Mouse (Mus musculus) MEL (cell line): ENCODE measurements at regions not wholly inside any gene's neighbourhood (a gene's known extent, or its start where the extent isn't known, plus 50 kb on each side); places are given as distances from the start of the nearest gene placed in this dataset.

ENCODE experiments used
- DNase-seq: peaks from one replicate; pipeline ENCODE4 v3.0.0; 2011; ENCODE audit warnings: low read depth, low spot score
- H3K27ac ChIP-seq: 2 replicates; pipeline ENCODE4 v1.5.1; 2012; ENCODE audit warnings: low read depth, mild to moderate bottlenecking, control low read depth, low read length, moderate library complexity; ENCODE audit not compliant: control insufficient read depth
- H3K27me3 ChIP-seq, 2 experiments: fragments of 150-350 bp in 1 of 2; sonication (generic) in 1 of 2; 2 replicates each; pipeline ENCODE4 v1.6.1; 2012; ENCODE audit warnings: low read length in 2 of 2, mild to moderate bottlenecking in 2 of 2, improper control_type of control experiment in 1 of 2, moderate library complexity in 1 of 2; ENCODE audit not compliant: insufficient read depth in 2 of 2, control insufficient read depth in 1 of 2
- H3K36me3 ChIP-seq, 2 experiments: 2 replicates each; pipeline ENCODE4 v1.6.1; 2012 to 2014; ENCODE audit warnings: low read length in 2 of 2, improper control_type of control experiment in 1 of 2, inconsistent platforms in 1 of 2, mild to moderate bottlenecking in 1 of 2; ENCODE audit not compliant: insufficient read depth in 2 of 2, control insufficient read depth in 1 of 2
- H3K4me1 ChIP-seq, 2 experiments: fragments of 150-350 bp in 1 of 2; sonication (generic) in 1 of 2; 2 replicates each; pipeline ENCODE4 v1.6.1; 2012; ENCODE audit warnings: low read length in 2 of 2, improper control_type of control experiment in 1 of 2, mild to moderate bottlenecking in 1 of 2; ENCODE audit not compliant: insufficient read depth in 2 of 2, control insufficient read depth in 1 of 2
- H3K4me3 ChIP-seq, 2 experiments: fragments of 150-350 bp in 1 of 2; sonication (generic) in 1 of 2; 2 replicates each; pipeline ENCODE4 v1.5.1; 2012; ENCODE audit warnings: low read depth in 2 of 2, low read length in 2 of 2, mild to moderate bottlenecking in 2 of 2, moderate library complexity in 2 of 2, control low read depth in 1 of 2, improper control_type of control experiment in 1 of 2; ENCODE audit not compliant: control insufficient read depth in 1 of 2, insufficient read depth in 1 of 2
- H3K79me2 ChIP-seq: 2 replicates; pipeline ENCODE4 v1.6.1; 2012; ENCODE audit warnings: mild to moderate bottlenecking, low read length, moderate library complexity; ENCODE audit not compliant: control insufficient read depth, poor library complexity, insufficient read depth
- H3K9ac ChIP-seq: 2 replicates; pipeline ENCODE4 v1.6.1; 2012; ENCODE audit warnings: low read depth, mild to moderate bottlenecking, control low read depth, low read length, moderate library complexity; ENCODE audit not compliant: control insufficient read depth, poor library complexity, severe bottlenecking
- H3K9me3 ChIP-seq: fragments of 150-350 bp; sonication (generic); replicated peaks from 2 replicates; pipeline ENCODE4 v1.6.1; 2012; ENCODE audit warnings: mild to moderate bottlenecking, low read length, improper control_type of control experiment, moderate library complexity; ENCODE audit not compliant: insufficient read depth
- CHD2 ChIP-seq: IDR thresholded peaks from 2 replicates; pipeline ENCODE4 v1.6.1; 2011; ENCODE audit warnings: low read length, improper control_type of control experiment
- EP300 ChIP-seq, 2 experiments: IDR thresholded peaks; 2 replicates each; pipeline ENCODE4 v1.6.1; 2011; ENCODE audit warnings: improper control_type of control experiment in 2 of 2, low read length in 2 of 2, low read depth in 1 of 2, mild to moderate bottlenecking in 1 of 2
- ETS1 ChIP-seq: IDR thresholded peaks from 2 replicates; pipeline ENCODE4 v1.6.1; 2012; ENCODE audit warnings: low read depth, mild to moderate bottlenecking, inconsistent platforms, low read length, improper control_type of control experiment, moderate library complexity
- GATA1 ChIP-seq: IDR thresholded peaks from 2 replicates; pipeline ENCODE4 v1.6.1; 2011; ENCODE audit warnings: low read depth, low read length, improper control_type of control experiment
- JUND ChIP-seq: IDR thresholded peaks from 2 replicates; pipeline ENCODE4 v1.6.1; 2011; ENCODE audit warnings: low read depth, mild to moderate bottlenecking, improper control_type of control experiment, low read length
- KAT2A ChIP-seq: conservative IDR thresholded peaks from 2 replicates; pipeline ENCODE4 v1.6.1; 2012; ENCODE audit warnings: low read depth, low read length, improper control_type of control experiment, inconsistent platforms
- MAX ChIP-seq: IDR thresholded peaks from 2 replicates; pipeline ENCODE4 v1.6.1; 2011; ENCODE audit warnings: low read length, improper control_type of control experiment
- MEF2A ChIP-seq: IDR thresholded peaks from 2 replicates; pipeline ENCODE4 v1.6.1; 2014; ENCODE audit warnings: low read depth, mild to moderate bottlenecking, inconsistent platforms, low read length, improper control_type of control experiment; ENCODE audit not compliant: poor library complexity, insufficient replicate concordance, severe bottlenecking; ENCODE audit errors: extremely low read depth
- MXI1 ChIP-seq: IDR thresholded peaks from 2 replicates; pipeline ENCODE4 v1.6.1; 2011; ENCODE audit warnings: mild to moderate bottlenecking, low read depth, low read length, improper control_type of control experiment
- MYC ChIP-seq: IDR thresholded peaks from 2 replicates; pipeline ENCODE4 v1.6.1; 2011; ENCODE audit warnings: low read depth, mild to moderate bottlenecking, low read length, improper control_type of control experiment, moderate library complexity
- POLR2A ChIP-seq, 2 experiments: IDR thresholded peaks; 2 replicates each; pipeline ENCODE4 v1.6.1; 2011 to 2012; ENCODE audit warnings: low read length in 2 of 2, mild to moderate bottlenecking in 2 of 2, control low read depth in 1 of 2, improper control_type of control experiment in 1 of 2, low read depth in 1 of 2, moderate library complexity in 1 of 2; ENCODE audit not compliant: control insufficient read depth in 1 of 2, insufficient read depth in 1 of 2, poor library complexity in 1 of 2
- POLR2AphosphoS2 ChIP-seq: IDR thresholded peaks from 2 replicates; pipeline ENCODE4 v1.6.1; 2011; ENCODE audit warnings: low read length, improper control_type of control experiment
- RAD21 ChIP-seq: IDR thresholded peaks from 2 replicates; pipeline ENCODE4 v1.6.1; 2011; ENCODE audit warnings: mild to moderate bottlenecking, low read depth, low read length, improper control_type of control experiment
- SMC3 ChIP-seq: IDR thresholded peaks from 2 replicates; pipeline ENCODE4 v1.6.1; 2011; ENCODE audit warnings: low read depth, low read length, improper control_type of control experiment
- TBP ChIP-seq: IDR thresholded peaks from 2 replicates; pipeline ENCODE4 v1.8.0; 2011; ENCODE audit warnings: low read depth, low read length, improper control_type of control experiment
- USF1 ChIP-seq: IDR thresholded peaks from 2 replicates; pipeline ENCODE4 v1.6.1; 2014; ENCODE audit warnings: low read depth, mild to moderate bottlenecking, inconsistent platforms, low read length, improper control_type of control experiment, moderate library complexity
- ZC3H11A ChIP-seq: IDR thresholded peaks from 2 replicates; pipeline ENCODE4 v1.6.1; 2012; ENCODE audit warnings: low read depth, mild to moderate bottlenecking, inconsistent platforms, low read length, improper control_type of control experiment

DNA sequence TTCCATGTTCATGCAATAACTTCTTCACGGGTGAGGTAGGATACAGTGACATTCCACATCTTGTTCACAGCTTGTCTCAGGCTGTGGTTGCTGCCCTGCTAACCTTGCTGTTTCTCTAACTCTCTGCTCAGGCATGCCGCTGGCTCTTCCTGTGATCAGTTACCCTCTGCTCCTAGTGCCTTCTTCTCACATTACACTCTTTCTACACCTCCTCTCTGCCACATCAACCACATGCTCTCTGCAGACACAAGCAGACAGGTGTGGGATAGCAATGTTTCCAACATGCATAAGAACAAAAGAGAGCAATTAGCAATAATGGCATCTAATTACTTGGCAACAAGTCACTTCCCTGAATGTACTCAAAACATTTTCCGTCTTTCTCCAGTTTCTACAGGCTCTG, 128.7 kb downstream of the Nfkbiz start:
- Histone ChIP-seq H3K79me2 (no peaks in the 10 kb centered on the region), H3K36me3 (no peaks in the 10 kb centered on the region), H3K4me3 (no peak overlapping the region), H3K9ac (no peak overlapping the region), H3K4me1 (no peaks in the 10 kb centered on the region), H3K27ac (no peak overlapping the region), H3K27me3 (no peaks in the 10 kb centered on the region), H3K9me3 (no peaks in the 10 kb centered on the region)
- no peak for TF ChIP-seq JUND
- TF ChIP-seq ETS1: no peak
- TF ChIP-seq POLR2AphosphoS2: no peak
- no peak for TF ChIP-seq KAT2A
- TF ChIP-seq EP300 (IDR thresholded peaks at IDR 0.05; ENCODE audit: low read depth in 1 of 2, low read length in 2 of 2): no peak
- TF ChIP-seq GATA1: no peak
- TF ChIP-seq MYC: no peak
- no peak for TF ChIP-seq POLR2A (IDR thresholded peaks at IDR 0.05; ENCODE audit: control insufficient read depth in 1 of 2, insufficient read depth in 1 of 2, low read depth in 1 of 2, low read length in 2 of 2, poor library complexity in 1 of 2)
- no peak for TF ChIP-seq CHD2
- TF ChIP-seq TBP: no peak
- TF ChIP-seq ZC3H11A: no peak
- no peak for TF ChIP-seq USF1
- TF ChIP-seq MAX: no peak
- TF ChIP-seq RAD21: no peak
- TF ChIP-seq MEF2A: no peak
- DNase-seq: no peak

DNA sequence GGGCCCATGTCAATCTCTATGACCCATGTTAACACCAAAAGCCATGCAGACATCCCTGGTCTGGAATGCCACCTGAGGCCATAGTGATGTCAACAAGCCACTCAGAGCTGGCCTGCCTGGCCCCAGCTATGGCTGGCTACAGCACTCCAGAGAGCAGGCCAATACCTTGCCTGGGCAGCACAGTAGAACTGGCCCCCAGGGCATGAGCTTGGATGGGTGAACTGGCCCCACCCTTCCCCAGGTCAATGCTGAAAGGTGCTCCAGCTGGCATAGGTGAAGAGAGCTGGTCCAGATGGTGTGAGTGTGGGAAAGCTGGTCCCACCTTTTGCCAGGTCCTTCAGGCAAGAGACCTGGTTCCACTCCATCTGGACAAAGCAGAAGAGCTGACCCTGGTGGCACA, 132.2 kb downstream of the Nfkbiz start:
- no peak overlapping the region for H3K4me3 ChIP-seq
- no peak overlapping the region for H3K9ac ChIP-seq
- peaks cover 0 to 1% of the 10 kb centered on the region in 2 experiments; a peak in 2 of 4 replicates for H3K27me3 ChIP-seq
- H3K36me3 ChIP-seq: no peaks in the 10 kb centered on the region
- DNase-seq: no peak
- H3K4me1 ChIP-seq: no peaks in the 10 kb centered on the region
- H3K79me2 ChIP-seq: no peaks in the 10 kb centered on the region
- no peak overlapping the region for H3K27ac ChIP-seq
- TF ChIP-seq USF1 (no peak), EP300 (IDR thresholded peaks at IDR 0.05; ENCODE audit: low read depth in 1 of 2, low read length in 2 of 2) (no peak), ETS1 (no peak), SMC3 (no peak), MEF2A (no peak), CHD2 (no peak), MXI1 (no peak), KAT2A (no peak)
- H3K9me3 ChIP-seq: no peaks in the 10 kb centered on the region
